Mouse (Mus musculus): ENCODE results near the gene Nubpl.

Nubpl gene

GRCm38 (mm10) chr12:52248531-52248930 lies 151.0 kb downstream of the Nubpl start:
- no peak for DNase-seq

GRCm38 (mm10) chr12:52254089-52254488 lies 156.6 kb downstream of the Nubpl start:
- no peak for DNase-seq

- no peak for DNase-seq
These were observed 170.6 kb downstream of the Nubpl start for GRCm38 (mm10) chr12:52268131-52268530.

GRCm38 (mm10) chr12:52272828-52273227 lies 175.3 kb downstream of the Nubpl start:
- DNase-seq, result no peak

GRCm38 (mm10) chr12:52276320-52276719 lies 178.8 kb downstream of the Nubpl start:
- no peak for DNase-seq

DNA sequence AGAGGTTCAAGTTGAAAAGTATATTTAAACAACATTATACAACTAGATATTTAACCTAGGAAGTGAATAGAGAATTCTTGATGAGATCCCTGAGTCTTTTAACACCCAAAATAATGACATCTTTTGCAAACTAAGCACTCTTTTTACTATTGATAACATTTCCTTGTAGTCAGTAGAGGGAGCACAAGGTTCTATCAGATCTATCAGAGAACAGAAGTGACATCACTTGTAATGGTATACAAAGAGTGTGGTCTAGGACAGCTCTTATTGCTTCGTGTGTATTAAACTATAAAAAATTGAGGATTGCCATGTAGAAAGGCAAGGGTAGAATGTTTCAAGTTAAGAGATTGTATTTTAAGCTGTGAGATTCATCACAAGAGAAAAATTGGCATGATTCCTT lies 183.7 kb downstream of the Nubpl start:
- no peak for DNase-seq

- DNase-seq, result no peak
These were observed 186.9 kb downstream of the Nubpl start for GRCm38 (mm10) chr12:52284471-52284870.

DNA sequence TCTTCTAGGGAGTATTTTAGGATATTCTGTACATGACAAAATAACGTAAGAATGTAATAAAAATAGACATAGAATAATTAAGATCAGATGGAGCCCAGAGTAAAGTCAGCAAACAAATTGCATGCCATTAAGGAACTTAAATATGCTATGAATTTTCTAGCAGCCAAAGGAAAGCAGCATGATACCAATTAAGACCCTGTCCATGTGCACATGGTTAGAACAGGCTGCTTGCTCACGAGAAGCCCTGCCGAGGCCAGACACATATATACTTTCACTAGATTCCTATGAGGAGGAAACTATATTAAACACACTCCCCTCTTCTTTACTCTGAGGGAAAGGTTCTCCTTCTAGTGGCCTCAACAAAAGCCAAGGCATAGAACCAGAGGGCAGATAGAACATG lies 189.3 kb downstream of the Nubpl start:
- no peak for DNase-seq

DNA sequence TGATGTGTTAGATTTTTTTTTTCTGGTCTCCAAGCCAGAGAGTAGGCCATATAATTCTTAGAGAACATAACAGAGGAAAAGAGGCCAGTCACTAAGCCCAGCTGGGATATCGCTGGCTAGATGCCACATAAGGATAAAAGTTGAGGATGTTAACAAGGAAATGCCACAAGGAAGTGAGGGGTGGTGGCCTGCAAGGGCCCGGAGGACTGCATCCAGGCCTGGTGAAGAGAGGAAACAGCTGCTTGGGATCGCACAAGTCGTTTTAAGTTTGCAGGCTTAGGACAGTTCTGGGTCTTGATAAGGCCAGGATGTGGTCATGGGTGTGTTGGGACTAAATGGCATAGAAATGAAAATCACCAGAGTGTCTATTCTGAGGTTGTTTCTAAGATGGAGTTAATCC lies 191.0 kb downstream of the Nubpl start:
- peak; percentile 37 to 64 for DNase-seq

- no peak for DNase-seq
These were observed 191.5 kb downstream of the Nubpl start for GRCm38 (mm10) chr12:52288941-52289567.

DNA sequence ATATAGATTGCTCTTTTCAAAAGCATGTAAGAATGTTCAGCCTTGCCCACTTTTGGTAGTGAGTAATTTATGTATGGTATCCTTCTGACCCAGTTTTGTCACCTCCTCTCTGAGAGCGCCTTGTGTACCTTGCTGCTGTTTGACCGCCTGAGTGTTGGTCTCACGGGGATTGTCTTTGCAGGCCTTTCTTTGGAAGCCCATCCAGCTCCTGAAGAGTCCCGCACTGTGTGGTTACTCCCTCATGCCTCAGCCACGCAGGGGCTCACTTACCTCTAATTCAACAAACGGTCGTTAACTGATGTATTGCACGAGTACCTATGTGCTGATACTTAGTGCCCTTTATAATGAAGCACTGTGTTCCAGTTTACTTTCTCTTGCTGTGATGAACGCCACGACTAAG lies 192.1 kb downstream of the Nubpl start:
- no peak for DNase-seq

DNA sequence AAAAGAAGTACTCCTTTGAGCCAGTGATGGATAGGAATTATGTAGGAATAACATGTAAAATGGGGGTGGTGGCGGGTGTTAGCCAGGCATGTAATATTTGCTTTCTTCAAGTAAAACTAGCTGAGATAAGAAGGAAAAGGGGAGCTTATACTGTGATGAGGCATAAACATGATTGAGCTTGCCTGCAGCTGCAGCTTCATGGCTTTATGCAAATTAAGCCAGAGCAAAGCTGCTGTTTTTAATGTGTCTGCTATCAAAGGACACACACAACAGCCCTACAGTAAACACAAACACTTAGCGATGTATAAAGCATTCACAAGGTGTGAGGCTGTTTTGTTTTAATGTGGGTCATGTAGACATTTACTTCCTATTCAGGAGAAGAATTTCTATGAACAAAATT lies 196.4 kb downstream of the Nubpl start:
- DNase-seq, result no peak

- DNase-seq, result no peak
These were observed 200.5 kb downstream of the Nubpl start for GRCm38 (mm10) chr12:52297988-52298387.

GRCm38 (mm10) chr12:52298683-52299082 lies 201.1 kb downstream of the Nubpl start:
- no peak for DNase-seq

- no peak for DNase-seq
These were observed 205.4 kb downstream of the Nubpl start for GRCm38 (mm10) chr12:52302961-52303360.

DNA sequence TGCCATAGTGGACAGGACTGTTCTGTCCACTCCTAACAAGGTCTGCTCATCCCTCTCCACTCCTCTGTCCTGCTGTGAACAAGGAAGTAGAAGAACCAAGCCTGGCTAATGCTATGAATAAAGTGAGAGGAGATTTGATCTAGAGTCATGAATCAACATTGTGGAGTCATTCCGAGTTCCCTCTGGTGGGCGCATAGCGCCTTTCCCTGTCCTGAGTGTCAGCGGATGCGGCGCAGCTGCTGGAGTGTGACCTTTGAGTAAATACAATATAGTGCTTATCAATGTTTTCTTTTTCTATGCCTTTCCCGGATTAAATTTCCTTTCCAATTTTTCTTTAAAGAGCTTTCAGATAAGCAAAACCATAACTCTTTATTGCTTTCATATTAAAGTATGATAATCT lies 208.8 kb downstream of the Nubpl start:
- peak; percentile 10 to 30 for DNase-seq

DNA sequence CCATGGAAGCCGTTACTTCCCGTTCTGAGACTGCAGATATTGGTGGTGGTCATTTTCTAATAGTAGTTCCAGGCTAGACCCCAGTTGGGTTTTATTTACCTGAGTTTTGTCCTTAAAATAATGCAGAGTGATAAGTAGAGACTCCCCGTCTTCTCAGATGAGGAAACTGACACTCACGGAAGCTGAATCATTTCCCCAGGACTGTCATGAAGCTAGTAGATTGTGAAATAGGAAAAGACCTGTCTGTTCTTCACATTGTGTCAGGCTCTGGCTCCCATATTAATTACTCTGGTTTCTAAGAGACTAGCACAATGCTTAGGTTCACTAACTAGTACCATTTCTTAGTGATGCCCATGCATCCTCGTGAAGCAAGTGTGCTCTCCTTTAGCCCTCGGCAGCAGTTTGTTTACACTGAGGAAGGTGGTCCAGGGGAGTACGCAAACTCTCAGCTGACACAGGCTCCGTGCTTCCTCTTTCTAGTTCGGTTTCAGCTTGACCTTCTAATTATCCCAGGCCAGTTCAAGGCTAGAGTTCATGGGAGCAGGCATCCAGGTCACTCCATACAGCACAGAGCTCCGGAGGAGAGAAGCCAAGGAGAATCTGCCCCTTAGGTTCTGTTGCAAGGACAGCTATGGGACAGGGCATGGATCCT lies 209.9 kb downstream of the Nubpl start:
- no peak for DNase-seq

- no peak for DNase-seq
These were observed 211.1 kb downstream of the Nubpl start for GRCm38 (mm10) chr12:52308628-52309027.

DNA sequence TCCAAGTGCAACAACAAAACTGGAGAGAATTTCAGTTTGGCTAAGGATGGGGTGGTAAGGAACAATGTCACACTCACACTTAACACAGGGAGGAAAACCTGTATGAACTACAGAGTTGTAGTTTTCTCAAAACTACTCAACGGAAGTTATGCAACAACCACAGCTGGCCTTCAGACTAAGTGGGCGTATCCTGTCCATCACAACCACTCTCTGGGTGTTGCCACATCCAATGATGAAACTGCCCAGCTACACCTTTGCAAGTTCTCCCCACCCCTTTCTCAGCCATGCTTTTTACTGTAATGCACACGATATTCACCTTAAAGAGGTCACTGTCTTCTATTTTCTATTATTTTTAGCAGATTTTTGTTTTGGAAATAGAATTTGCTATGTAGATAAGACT lies 217.3 kb downstream of the Nubpl start:
- DNase-seq, result no peak

DNA sequence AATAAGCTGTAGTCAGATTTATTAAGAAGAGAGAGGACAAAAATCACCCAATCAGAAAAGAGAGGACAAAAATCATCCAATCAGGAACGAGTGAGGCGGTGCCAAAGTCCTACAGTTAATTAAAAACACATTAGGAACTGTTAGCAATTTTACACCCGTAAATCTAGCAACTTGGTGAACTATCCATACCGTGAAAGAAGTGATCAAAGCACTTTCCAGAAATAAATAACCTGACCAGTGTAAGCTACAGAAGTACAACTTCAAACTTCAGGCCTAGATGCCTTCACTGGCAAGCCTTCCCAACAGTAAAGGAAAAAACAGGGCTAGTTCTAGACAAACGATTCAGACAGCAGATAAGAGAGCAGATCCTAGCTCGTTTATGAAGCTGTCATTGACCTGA lies 220.1 kb downstream of the Nubpl start:
- no peak for DNase-seq

DNA sequence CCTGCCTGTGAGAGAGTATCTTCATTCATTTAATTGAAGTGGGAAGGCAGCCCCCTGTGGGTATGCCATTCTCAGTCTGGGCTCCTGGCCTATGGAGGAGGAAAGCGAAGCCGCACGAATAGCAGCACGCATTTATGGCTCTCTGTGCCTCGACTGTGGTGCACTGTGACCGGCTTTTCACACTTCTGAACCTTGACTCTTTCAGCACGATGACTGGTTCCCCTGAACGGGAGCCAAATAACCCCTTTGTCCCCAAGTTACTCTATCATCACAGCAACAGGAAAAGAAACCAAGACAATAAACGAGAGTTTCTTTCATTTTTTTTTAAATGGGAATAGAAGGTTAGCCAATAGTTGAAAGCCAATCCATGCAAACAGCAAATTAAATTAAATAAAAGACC lies 220.9 kb downstream of the Nubpl start:
- no peak for DNase-seq

DNA sequence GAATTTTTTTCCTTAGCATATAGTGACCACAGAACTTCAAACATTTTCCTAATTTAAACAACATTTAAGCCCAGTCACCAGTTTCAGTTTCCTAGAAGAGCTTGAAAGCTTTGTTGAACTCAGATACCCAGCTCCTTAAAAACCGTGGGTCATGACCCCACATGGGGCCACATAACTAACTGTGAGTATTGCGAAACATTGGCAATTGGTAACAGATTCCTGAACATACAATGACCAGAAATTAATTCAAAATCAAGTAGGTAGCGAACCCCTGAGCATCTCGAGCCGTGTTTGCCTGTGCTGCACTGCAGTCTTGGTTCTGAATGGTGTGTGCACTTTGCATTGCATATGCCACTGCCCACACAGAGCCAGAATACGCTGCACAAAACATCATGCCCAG lies 221.6 kb downstream of the Nubpl start:
- DNase-seq, result no peak

- DNase-seq, result no peak
These were observed 231.0 kb downstream of the Nubpl start for GRCm38 (mm10) chr12:52328488-52328887.

DNA sequence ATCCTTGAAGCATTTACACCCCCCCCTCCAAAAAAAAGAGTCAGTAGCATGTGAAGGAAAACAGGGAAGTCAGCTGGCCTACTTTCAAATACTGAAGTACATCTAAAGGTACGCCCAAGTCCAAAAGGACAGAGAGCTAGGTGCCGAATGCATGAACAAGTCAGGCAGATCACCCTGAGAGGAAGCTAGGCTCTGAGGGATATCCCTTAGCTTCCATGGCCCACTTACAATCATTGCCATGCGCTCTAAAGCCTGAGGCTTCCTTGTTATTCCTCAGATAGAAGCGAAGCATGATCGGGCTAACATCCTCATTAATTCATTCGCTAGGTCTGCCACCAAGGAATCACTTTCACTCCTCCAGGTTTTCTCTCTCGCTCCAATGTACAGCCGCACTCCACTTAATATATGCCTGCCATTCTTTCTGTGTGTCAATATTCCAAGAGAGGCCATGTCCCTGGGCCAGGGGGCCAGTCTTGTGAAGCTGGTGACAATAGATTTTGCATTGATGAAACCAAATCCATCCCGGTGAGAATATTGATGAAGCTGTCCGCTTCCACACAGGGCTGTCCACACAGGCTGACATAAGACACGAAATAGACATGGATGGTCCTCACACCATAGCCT lies 237.7 kb downstream of the Nubpl start:
- no peak for DNase-seq
